Mouse (Mus musculus) kidney, embryonic 15.5 days (tissue): ENCODE results near the gene Gm29797. TPM values are rescaled to one million over a fixed set of nuclear protein-coding genes. Genes with fewer than 3 reads are reported as not detected.

Source experiments
- ATAC-seq: fragments of 200-750 bp; cut with Nextera tagmentation; replicated peaks from 2 replicates; pipeline ENCODE4 v1.8.0; 2017; ENCODE audit warnings: moderate TSS enrichment; ENCODE audit not compliant: low FRiP score
- H3K27ac ChIP-seq: fragments of 300-500 bp; sonication (generic); 2 replicates; pipeline ENCODE4 v1.5.1; 2015; ENCODE audit warnings: mild to moderate bottlenecking, inconsistent platforms
- H3K27me3 ChIP-seq: fragments of 300-500 bp; sonication (generic); 2 replicates; pipeline ENCODE4 v1.6.1; 2015; ENCODE audit warnings: inconsistent platforms
- H3K36me3 ChIP-seq: fragments of 300-500 bp; sonication (generic); 2 replicates; pipeline ENCODE4 v1.6.1; 2015; ENCODE audit warnings: inconsistent platforms
- H3K4me1 ChIP-seq: fragments of 300-500 bp; sonication (generic); 2 replicates; pipeline ENCODE4 v1.6.1; 2015; ENCODE audit warnings: inconsistent platforms
- H3K4me2 ChIP-seq: fragments of 300-500 bp; sonication (generic); 2 replicates; pipeline ENCODE4 v1.6.1; 2015; ENCODE audit warnings: moderate library complexity, mild to moderate bottlenecking, inconsistent platforms
- H3K4me3 ChIP-seq: fragments of 300-500 bp; sonication (generic); replicated peaks from 2 replicates; pipeline ENCODE4 v1.5.1; 2015; ENCODE audit warnings: mild to moderate bottlenecking, inconsistent platforms
- H3K9ac ChIP-seq: fragments of 300-500 bp; sonication (generic); 2 replicates; pipeline ENCODE4 v1.6.1; 2015; ENCODE audit warnings: mild to moderate bottlenecking, inconsistent platforms
- H3K9me3 ChIP-seq: fragments of 300-500 bp; sonication (generic); replicated peaks from 2 replicates; pipeline ENCODE4 v1.6.1; 2016; ENCODE audit warnings: inconsistent platforms
- WGBS: fragments of 180-500 bp; shearing (Covaris S2); methylation state at CpG from one replicate; pipeline ENCODE4 v1.1.7; 2015; ENCODE audit warnings: mixed read lengths; 5-methylcytosine and 5-hydroxymethylcytosine counted together
- polyA plus RNA-seq: library from polyadenylated mRNA; unstranded; fragments of >200 nt; fragmentation: Nextera tagmentation; extraction: Ambion mirVana; gene quantifications from 2 replicates; pipeline ENCODE4 v1.2.1, GENCODE M21; 2015

The Gm29797 gene
- polyA plus RNA-seq: 0.21 TPM in 1 of 2 replicates, not detected in the other

GRCm38 (mm10) chr2:181656734-181657133, at the start of gene Gm29797:
Gene Gm29797 (plus strand): TSS chr2:181657034.
- Histone ChIP-seq H3K4me3 (no peak within 1 kb of the TSS), H3K4me2 (no peak within 1 kb of the TSS), H3K9me3 (no peaks in the 10 kb centered on the region), H3K27me3 (no peaks in the 10 kb centered on the region), H3K4me1 (peaks cover 20% of the 10 kb centered on the region), H3K27ac (no peak within 1 kb of the TSS), H3K9ac (no peak within 1 kb of the TSS), H3K36me3 (peaks cover 53% of the 10 kb centered on the region)
- no peak for ATAC-seq
- 34% methylated on average over 3 of the region's 3 CpGs for WGBS

DNA sequence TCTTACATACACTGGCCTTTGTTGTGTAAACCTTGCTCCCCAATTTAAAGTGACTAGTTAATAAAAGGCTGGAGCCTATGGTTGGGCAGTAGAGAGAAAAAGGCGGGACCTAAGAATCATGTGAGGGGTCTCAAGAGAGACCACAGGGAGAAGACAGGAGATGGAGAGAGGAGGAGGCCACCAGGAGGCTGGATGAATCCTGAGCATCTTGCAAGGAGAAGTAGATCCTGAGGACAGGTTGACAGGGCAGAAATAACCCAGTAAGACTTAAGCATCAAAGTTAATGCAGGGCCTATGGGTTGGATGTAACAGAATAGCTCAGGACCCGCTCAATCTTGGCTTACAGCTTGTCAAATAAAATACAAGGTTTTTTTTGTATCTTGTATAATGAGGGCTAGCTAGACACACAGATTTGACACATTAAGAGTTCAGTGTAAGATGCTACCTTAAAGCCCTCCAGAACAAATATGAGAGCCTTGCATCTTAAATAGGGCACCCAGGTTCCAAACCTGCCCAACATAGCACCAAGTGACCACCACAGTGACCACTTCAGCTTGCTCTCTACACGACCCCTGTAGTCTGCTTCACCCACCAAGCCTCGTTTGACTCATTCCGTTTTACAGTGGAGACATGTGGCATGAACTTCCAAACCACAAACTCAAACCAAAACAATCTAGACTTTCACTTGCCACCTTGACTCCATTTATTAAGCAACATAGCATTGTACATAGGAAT, 37.9 kb upstream of the Gm29797 start:
- H3K27me3 ChIP-seq: no peaks in the 10 kb centered on the region
- no peak overlapping the region for H3K27ac ChIP-seq
- no peak overlapping the region for H3K9ac ChIP-seq
- 87% methylated on average over 5 of the region's 5 CpGs for WGBS
- H3K36me3 ChIP-seq: peaks cover 68% of the 10 kb centered on the region
- no peaks in the 10 kb centered on the region for H3K4me1 ChIP-seq
- no peak overlapping the region for H3K4me2 ChIP-seq
- no peak overlapping the region for H3K4me3 ChIP-seq
- no peaks in the 10 kb centered on the region for H3K9me3 ChIP-seq
- no peak for ATAC-seq

DNA sequence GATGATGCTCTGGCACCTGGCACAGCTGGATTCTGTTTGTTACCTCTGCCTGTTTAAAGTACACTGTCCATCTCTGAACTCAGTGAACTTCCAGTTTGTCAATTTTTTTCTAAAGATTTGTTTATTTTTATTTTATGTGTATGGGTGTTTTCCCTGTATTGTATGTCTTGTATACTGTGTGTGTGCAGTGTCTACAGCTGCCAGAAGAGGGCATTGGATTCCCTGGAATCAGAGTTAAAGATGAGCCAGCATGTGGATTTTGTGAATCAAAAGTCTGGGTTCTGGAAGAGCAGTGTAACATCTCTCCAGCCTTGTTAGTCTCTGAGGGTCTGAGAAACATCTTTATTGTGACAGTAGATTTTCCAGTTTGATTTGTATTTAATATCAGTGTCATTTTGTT, 33.4 kb upstream of the Gm29797 start:
- no peak for ATAC-seq
- Histone ChIP-seq H3K9ac (no peak overlapping the region), H3K9me3 (no peaks in the 10 kb centered on the region), H3K36me3 (peaks cover 84% of the 10 kb centered on the region), H3K27me3 (no peaks in the 10 kb centered on the region), H3K4me1 (no peaks in the 10 kb centered on the region), H3K4me3 (no peak overlapping the region), H3K4me2 (no peak overlapping the region), H3K27ac (no peak overlapping the region)

GRCm38 (mm10) chr2:181628471-181628870, 28.4 kb upstream of the Gm29797 start:
- no peak overlapping the region for H3K4me3 ChIP-seq
- H3K4me1 ChIP-seq: no peaks in the 10 kb centered on the region
- no peak for ATAC-seq
- no peaks in the 10 kb centered on the region for H3K9me3 ChIP-seq
- peaks cover 71% of the 10 kb centered on the region for H3K36me3 ChIP-seq
- no peak overlapping the region for H3K4me2 ChIP-seq
- H3K27me3 ChIP-seq: no peaks in the 10 kb centered on the region
- H3K27ac ChIP-seq: no peak overlapping the region
- no peak overlapping the region for H3K9ac ChIP-seq

GRCm38 (mm10) chr2:181632624-181633023, 24.2 kb upstream of the Gm29797 start:
- H3K9me3 ChIP-seq: no peaks in the 10 kb centered on the region
- H3K27ac ChIP-seq: no peak overlapping the region
- no peaks in the 10 kb centered on the region for H3K4me1 ChIP-seq
- no peak overlapping the region for H3K4me3 ChIP-seq
- 92% methylated on average over 6 of the region's 6 CpGs for WGBS
- no peaks in the 10 kb centered on the region for H3K27me3 ChIP-seq
- peaks cover 73% of the 10 kb centered on the region for H3K36me3 ChIP-seq
- ATAC-seq: no peak
- H3K9ac ChIP-seq: no peak overlapping the region
- H3K4me2 ChIP-seq: no peak overlapping the region

DNA sequence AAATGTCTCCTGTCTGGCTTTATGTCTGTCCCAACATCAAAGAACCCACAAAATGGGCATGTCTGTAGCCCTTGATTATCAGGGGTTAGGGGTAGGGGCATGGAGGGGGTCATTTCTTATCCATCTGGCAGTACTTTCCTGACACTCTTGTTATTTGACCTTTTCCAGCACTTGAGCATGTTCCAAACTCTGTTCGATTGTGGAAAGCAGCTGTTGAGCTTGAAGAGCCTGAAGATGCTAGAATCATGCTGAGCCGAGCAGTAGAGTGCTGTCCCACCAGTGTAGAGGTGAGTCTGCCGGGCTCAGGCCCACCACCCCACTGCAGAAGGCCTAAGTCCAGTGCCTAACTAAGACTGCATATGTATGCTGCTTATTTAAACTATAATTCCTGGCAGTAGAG, 21.0 kb upstream of the Gm29797 start:
- H3K4me2 ChIP-seq: no peak overlapping the region
- no peak for ATAC-seq
- H3K27ac ChIP-seq: no peak overlapping the region
- no peaks in the 10 kb centered on the region for H3K4me1 ChIP-seq
- 91% methylated on average over 3 of the region's 3 CpGs for WGBS
- H3K4me3 ChIP-seq: no peak overlapping the region
- no peak overlapping the region for H3K9ac ChIP-seq
- peaks cover 85% of the 10 kb centered on the region for H3K36me3 ChIP-seq
- H3K27me3 ChIP-seq: no peaks in the 10 kb centered on the region
- H3K9me3 ChIP-seq: no peaks in the 10 kb centered on the region

DNA sequence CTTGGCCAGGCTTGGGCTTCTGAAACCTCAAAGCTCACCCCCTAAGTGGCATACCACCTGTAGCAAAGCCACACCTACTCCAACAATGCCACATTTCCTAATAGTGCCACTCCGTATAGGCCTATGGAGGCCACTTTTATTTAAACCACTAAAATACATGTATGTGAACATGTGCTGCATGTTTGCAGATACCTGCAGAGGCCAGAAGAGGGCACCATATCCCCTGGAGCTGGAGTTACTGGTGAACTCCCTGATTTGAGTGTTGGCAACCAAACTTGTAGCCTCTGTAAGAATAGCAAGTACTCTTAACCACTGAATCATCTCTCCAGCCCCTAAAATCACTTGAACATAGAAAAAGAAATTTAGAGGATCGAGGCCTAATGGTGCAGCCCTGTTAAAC, 12.5 kb upstream of the Gm29797 start:
- Histone ChIP-seq H3K4me1 (no peaks in the 10 kb centered on the region), H3K27ac (no peak overlapping the region), H3K9me3 (no peaks in the 10 kb centered on the region), H3K4me3 (no peak overlapping the region), H3K27me3 (no peaks in the 10 kb centered on the region), H3K4me2 (no peak overlapping the region), H3K9ac (no peak overlapping the region), H3K36me3 (peaks cover 99% of the 10 kb centered on the region)
- ATAC-seq: no peak
- WGBS: 93% methylated on average over 2 of the region's 2 CpGs

DNA sequence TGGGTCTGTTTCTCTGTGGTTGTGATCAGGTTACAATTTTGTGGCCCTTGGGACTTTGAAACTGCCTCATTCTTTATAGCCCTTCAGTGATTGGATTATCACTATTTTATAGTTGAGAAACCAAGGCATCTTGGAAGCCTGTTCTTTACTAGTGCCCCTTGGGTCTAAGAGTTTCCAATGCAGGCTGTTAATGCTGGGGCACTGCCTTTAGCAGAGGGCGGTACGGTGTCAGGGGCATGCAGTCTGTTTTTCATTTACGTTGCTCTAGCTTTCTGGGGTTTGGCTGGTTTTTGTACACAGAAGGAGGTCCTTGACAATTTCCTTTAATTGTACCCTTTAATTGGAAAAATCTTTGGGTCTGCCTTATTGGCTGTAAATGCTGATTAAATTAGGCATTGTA, 11.2 kb upstream of the Gm29797 start:
- Histone ChIP-seq H3K27ac (no peak overlapping the region), H3K4me3 (no peak overlapping the region), H3K27me3 (no peaks in the 10 kb centered on the region), H3K9ac (no peak overlapping the region), H3K9me3 (no peaks in the 10 kb centered on the region), H3K4me2 (no peak overlapping the region), H3K36me3 (peaks cover 100% of the 10 kb centered on the region), H3K4me1 (no peaks in the 10 kb centered on the region)
- no peak for ATAC-seq
- 92% methylated on average over 3 of the region's 3 CpGs for WGBS

- Histone ChIP-seq H3K36me3 (peaks cover 100% of the 10 kb centered on the region), H3K27me3 (no peaks in the 10 kb centered on the region), H3K4me2 (no peak overlapping the region), H3K4me3 (no peak overlapping the region), H3K4me1 (no peaks in the 10 kb centered on the region), H3K9ac (no peak overlapping the region), H3K27ac (no peak overlapping the region), H3K9me3 (no peaks in the 10 kb centered on the region)
- 76% methylated on average over 6 of the region's 6 CpGs for WGBS
- no peak for ATAC-seq
These were observed 10.0 kb upstream of the Gm29797 start for GRCm38 (mm10) chr2:181646626-181647472.

- Histone ChIP-seq H3K36me3 (peaks cover 100% of the 10 kb centered on the region), H3K27me3 (no peaks in the 10 kb centered on the region)
- no peak for ATAC-seq
These were observed 7.9 kb upstream of the Gm29797 start for GRCm38 (mm10) chr2:181648926-181649325.

DNA sequence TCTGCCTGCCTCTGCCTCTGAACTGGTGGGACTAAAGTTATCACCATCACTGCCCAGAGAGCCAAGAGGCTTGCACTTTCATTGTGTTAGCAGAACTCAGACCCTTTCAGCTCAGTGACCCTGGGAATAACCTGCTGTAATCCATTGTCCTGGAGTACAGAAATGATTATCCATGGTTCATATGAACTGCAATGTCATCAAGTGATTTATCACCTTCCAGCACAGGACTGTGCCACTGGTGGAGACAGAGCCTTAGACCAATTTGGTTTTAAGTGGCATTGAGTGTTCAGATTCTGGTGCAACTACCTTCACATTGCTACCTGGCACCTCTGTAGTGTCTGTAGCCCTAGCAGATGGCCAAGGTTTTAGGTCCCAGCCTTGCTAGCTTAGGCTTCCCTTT, 3.8 kb upstream of the Gm29797 start:
- Histone ChIP-seq H3K36me3 (peaks cover 90% of the 10 kb centered on the region), H3K4me2 (no peak overlapping the region), H3K27me3 (no peaks in the 10 kb centered on the region), H3K4me1 (peaks cover 4% of the 10 kb centered on the region; the same call in 1 of the 2 replicates), H3K4me3 (no peak overlapping the region), H3K27ac (no peak overlapping the region), H3K9me3 (no peaks in the 10 kb centered on the region), H3K9ac (no peak overlapping the region)
- ATAC-seq: no peak

More at GRCm38 (mm10) chr2:181648926-181649325, 7.9 kb upstream of the Gm29797 start:
- Histone ChIP-seq H3K4me3 (no peak overlapping the region), H3K4me1 (no peaks in the 10 kb centered on the region), H3K4me2 (no peak overlapping the region), H3K27ac (no peak overlapping the region), H3K9ac (no peak overlapping the region), H3K9me3 (no peaks in the 10 kb centered on the region)
- 91% methylated on average over 10 of the region's 10 CpGs for WGBS

DNA sequence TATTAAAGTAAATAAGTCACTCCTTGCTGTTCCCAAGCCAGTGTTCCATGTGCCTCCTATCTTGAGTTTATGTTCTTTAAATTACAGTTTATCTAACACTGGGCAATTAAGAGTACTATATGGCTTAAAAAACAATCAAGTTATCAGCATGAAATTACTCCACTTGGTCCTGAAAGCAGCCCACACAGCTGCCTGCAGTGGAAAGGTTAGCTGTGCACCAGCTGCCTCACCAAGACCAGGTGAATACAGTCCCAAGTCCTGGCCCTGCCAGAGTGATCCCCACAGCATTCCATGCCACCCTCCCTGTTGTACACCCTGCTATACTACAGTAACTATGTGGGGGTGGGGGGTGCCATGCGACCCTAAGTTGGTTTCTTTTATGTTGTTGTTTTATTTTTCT, 3.3 kb upstream of the Gm29797 start:
- ATAC-seq: no peak
- H3K9me3 ChIP-seq: no peaks in the 10 kb centered on the region
- no peak overlapping the region for H3K4me3 ChIP-seq
- H3K27me3 ChIP-seq: no peaks in the 10 kb centered on the region
- H3K4me2 ChIP-seq: no peak overlapping the region
- H3K4me1 ChIP-seq: peaks cover 4% of the 10 kb centered on the region; the same call in 1 of the 2 replicates
- peaks cover 85% of the 10 kb centered on the region for H3K36me3 ChIP-seq
- H3K9ac ChIP-seq: no peak overlapping the region
- WGBS: 96% methylated on average over 1 of the region's 1 CpGs
- no peak overlapping the region for H3K27ac ChIP-seq
